Mouse (Mus musculus): Measurements from ENCODE around the gene Met. TPM values are rescaled to one million over a fixed set of nuclear protein-coding genes. Genes with fewer than 3 reads are reported as not detected.

The Met gene
- polyA plus RNA-seq, 1 experiment, result 0.35 TPM

DNA sequence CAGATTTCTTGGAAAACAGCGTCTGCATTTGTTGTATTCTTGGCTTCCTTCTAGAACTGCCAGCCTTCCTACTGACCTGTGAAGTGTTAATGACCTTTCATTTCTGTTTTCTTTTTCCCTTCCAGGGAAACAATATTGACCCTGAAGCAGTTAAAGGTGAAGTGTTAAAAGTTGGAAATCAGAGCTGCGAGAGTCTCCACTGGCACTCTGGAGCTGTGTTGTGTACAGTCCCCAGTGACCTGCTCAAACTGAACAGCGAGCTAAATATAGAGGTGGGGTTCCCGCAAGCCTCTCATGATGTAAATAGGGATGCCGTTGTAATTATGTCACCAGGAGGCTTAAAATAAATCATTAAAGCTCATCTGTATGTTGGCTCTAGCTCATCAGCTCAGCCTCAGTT is 83.2 kb downstream of the Met start:
- TF ChIP-seq CTCF (IDR thresholded peaks at IDR 0.05; ENCODE audit: control insufficient read depth, insufficient read depth, insufficient replicate concordance, low read depth, low read length) (no peak), POLR2A (IDR thresholded peaks at IDR 0.05; ENCODE audit: control insufficient read depth, low read depth, low read length) (no peak)
- Histone ChIP-seq H3K27me3 (ENCODE audit: control insufficient read depth, insufficient read depth, low read length) (no peaks in the 10 kb centered on the region), H3K4me3 (ENCODE audit: control insufficient read depth, low read depth, low read length) (no peak overlapping the region), H3K36me3 (ENCODE audit: control insufficient read depth, insufficient read depth, low read length) (no peaks in the 10 kb centered on the region), H3K4me1 (ENCODE audit: control insufficient read depth, insufficient read depth, low read length) (no peaks in the 10 kb centered on the region), H3K27ac (ENCODE audit: control insufficient read depth, insufficient read depth, low read depth, low read length) (no peak overlapping the region)

GRCm38 (mm10) chr6:17548786-17549185 is 85.2 kb downstream of the Met start:
- H3K4me1 ChIP-seq (ENCODE audit: control insufficient read depth, insufficient read depth, low read length), result no peaks in the 10 kb centered on the region
- no peak overlapping the region for H3K27ac ChIP-seq (ENCODE audit: control insufficient read depth, insufficient read depth, low read depth, low read length)
- no peaks in the 10 kb centered on the region for H3K27me3 ChIP-seq (ENCODE audit: control insufficient read depth, insufficient read depth, low read length)
- H3K36me3 ChIP-seq (ENCODE audit: control insufficient read depth, insufficient read depth, low read length), result no peaks in the 10 kb centered on the region
- no peak overlapping the region for H3K4me3 ChIP-seq (ENCODE audit: control insufficient read depth, low read depth, low read length)
- TF ChIP-seq POLR2A (IDR thresholded peaks at IDR 0.05; ENCODE audit: control insufficient read depth, low read depth, low read length), result no peak
- TF ChIP-seq CTCF (IDR thresholded peaks at IDR 0.05; ENCODE audit: control insufficient read depth, insufficient read depth, insufficient replicate concordance, low read depth, low read length), result no peak

GRCm38 (mm10) chr6:17549645-17550044 is 86.0 kb downstream of the Met start:
- no peak for TF ChIP-seq POLR2A (IDR thresholded peaks at IDR 0.05; ENCODE audit: control insufficient read depth, low read depth, low read length)
- no peak for TF ChIP-seq CTCF (IDR thresholded peaks at IDR 0.05; ENCODE audit: control insufficient read depth, insufficient read depth, insufficient replicate concordance, low read depth, low read length)
- Histone ChIP-seq H3K27me3 (ENCODE audit: control insufficient read depth, insufficient read depth, low read length) (no peaks in the 10 kb centered on the region), H3K36me3 (ENCODE audit: control insufficient read depth, insufficient read depth, low read length) (no peaks in the 10 kb centered on the region), H3K4me3 (ENCODE audit: control insufficient read depth, low read depth, low read length) (no peak overlapping the region), H3K27ac (ENCODE audit: control insufficient read depth, insufficient read depth, low read depth, low read length) (no peak overlapping the region), H3K4me1 (ENCODE audit: control insufficient read depth, insufficient read depth, low read length) (no peaks in the 10 kb centered on the region)

DNA sequence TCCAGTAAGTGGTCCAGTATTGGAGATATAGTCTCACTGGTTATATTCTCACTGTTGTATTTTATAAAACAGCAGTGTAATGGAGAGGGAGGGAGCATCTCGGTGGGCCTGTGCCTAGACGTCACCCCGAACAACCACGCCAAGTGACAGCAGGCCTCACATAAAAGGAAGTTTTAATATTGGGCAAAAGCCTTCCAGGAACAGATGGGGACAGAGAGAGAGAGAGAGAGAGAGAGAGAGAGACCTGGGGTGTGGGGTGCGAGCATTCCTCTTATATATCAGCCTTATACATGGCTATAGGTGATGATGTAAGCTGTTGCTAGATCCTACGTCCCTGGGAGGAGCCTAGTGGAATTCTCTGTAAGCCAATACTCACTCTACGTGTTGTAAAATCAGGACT is 90.7 kb downstream of the Met start:
- H3K27ac ChIP-seq (ENCODE audit: control insufficient read depth, insufficient read depth, low read depth, low read length), result no peak overlapping the region
- H3K4me1 ChIP-seq (ENCODE audit: control insufficient read depth, insufficient read depth, low read length), result no peaks in the 10 kb centered on the region
- H3K36me3 ChIP-seq (ENCODE audit: control insufficient read depth, insufficient read depth, low read length), result no peaks in the 10 kb centered on the region
- H3K27me3 ChIP-seq (ENCODE audit: control insufficient read depth, insufficient read depth, low read length), result no peaks in the 10 kb centered on the region
- TF ChIP-seq POLR2A (IDR thresholded peaks at IDR 0.05; ENCODE audit: control insufficient read depth, low read depth, low read length) (no peak), CTCF (IDR thresholded peaks at IDR 0.05; ENCODE audit: control insufficient read depth, insufficient read depth, insufficient replicate concordance, low read depth, low read length) (no peak)
- H3K4me3 ChIP-seq (ENCODE audit: control insufficient read depth, low read depth, low read length), result no peak overlapping the region

- Histone ChIP-seq H3K4me3 (ENCODE audit: control insufficient read depth, low read depth, low read length) (no peak overlapping the region), H3K27me3 (ENCODE audit: control insufficient read depth, insufficient read depth, low read length) (no peaks in the 10 kb centered on the region), H3K4me1 (ENCODE audit: control insufficient read depth, insufficient read depth, low read length) (no peaks in the 10 kb centered on the region), H3K27ac (ENCODE audit: control insufficient read depth, insufficient read depth, low read depth, low read length) (no peak overlapping the region), H3K36me3 (ENCODE audit: control insufficient read depth, insufficient read depth, low read length) (no peaks in the 10 kb centered on the region)
- no peak for TF ChIP-seq POLR2A (IDR thresholded peaks at IDR 0.05; ENCODE audit: control insufficient read depth, low read depth, low read length)
- TF ChIP-seq CTCF (IDR thresholded peaks at IDR 0.05; ENCODE audit: control insufficient read depth, insufficient read depth, insufficient replicate concordance, low read depth, low read length), result no peak
Observed at GRCm38 (mm10) chr6:17554757-17555156, 91.2 kb downstream of the Met start.

DNA sequence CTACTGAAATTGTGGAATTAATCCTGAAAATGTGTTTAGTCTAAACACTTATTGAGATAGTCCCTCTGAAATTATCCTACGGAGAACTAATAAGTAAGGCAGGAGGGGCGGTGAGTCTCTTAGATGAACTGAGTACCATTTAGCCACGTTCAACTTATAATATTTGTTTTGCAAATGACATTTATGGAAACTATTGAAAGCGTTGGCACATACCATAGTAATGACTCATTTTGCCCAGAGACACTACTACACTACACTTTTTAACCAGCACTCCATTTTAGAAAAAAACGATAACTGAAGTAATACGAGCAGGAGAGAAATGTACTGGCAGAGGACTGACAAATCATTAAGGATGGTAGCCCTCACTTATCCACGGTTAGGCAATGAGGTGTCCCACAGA is 92.1 kb downstream of the Met start:
- Histone ChIP-seq H3K4me3 (ENCODE audit: control insufficient read depth, low read depth, low read length) (no peak overlapping the region), H3K27me3 (ENCODE audit: control insufficient read depth, insufficient read depth, low read length) (no peaks in the 10 kb centered on the region), H3K4me1 (ENCODE audit: control insufficient read depth, insufficient read depth, low read length) (no peaks in the 10 kb centered on the region), H3K36me3 (ENCODE audit: control insufficient read depth, insufficient read depth, low read length) (no peaks in the 10 kb centered on the region), H3K27ac (ENCODE audit: control insufficient read depth, insufficient read depth, low read depth, low read length) (no peak overlapping the region)
- no peak for TF ChIP-seq CTCF (IDR thresholded peaks at IDR 0.05; ENCODE audit: control insufficient read depth, insufficient read depth, insufficient replicate concordance, low read depth, low read length)
- no peak for TF ChIP-seq POLR2A (IDR thresholded peaks at IDR 0.05; ENCODE audit: control insufficient read depth, low read depth, low read length)

DNA sequence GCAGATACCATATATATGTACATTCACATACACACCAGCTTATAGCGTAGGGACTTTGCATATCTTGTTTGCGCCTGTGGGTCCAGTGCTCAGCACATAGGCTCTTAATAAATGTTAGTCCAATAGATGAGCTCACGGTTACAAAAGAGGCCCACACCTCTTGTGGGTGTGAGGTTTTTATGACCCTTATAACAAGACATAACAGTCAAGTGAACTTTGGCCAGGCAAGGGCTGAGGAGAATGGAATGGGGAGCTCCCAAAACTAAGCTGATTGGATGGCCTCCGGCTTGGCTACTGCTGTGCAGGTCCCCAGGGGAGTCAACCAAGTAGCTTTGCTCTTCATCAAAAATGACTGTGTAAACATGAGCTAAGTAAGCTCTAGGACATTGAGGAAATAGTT is 96.1 kb downstream of the Met start:
- H3K36me3 ChIP-seq (ENCODE audit: control insufficient read depth, insufficient read depth, low read length), result no peaks in the 10 kb centered on the region
- no peaks in the 10 kb centered on the region for H3K27me3 ChIP-seq (ENCODE audit: control insufficient read depth, insufficient read depth, low read length)
- no peak overlapping the region for H3K27ac ChIP-seq (ENCODE audit: control insufficient read depth, insufficient read depth, low read depth, low read length)
- TF ChIP-seq POLR2A (IDR thresholded peaks at IDR 0.05; ENCODE audit: control insufficient read depth, low read depth, low read length) (no peak), CTCF (IDR thresholded peaks at IDR 0.05; ENCODE audit: control insufficient read depth, insufficient read depth, insufficient replicate concordance, low read depth, low read length) (no peak)
- no peaks in the 10 kb centered on the region for H3K4me1 ChIP-seq (ENCODE audit: control insufficient read depth, insufficient read depth, low read length)
- no peak overlapping the region for H3K4me3 ChIP-seq (ENCODE audit: control insufficient read depth, low read depth, low read length)

- Histone ChIP-seq H3K36me3 (ENCODE audit: control insufficient read depth, insufficient read depth, low read length) (no peaks in the 10 kb centered on the region), H3K27me3 (ENCODE audit: control insufficient read depth, insufficient read depth, low read length) (no peaks in the 10 kb centered on the region), H3K4me3 (ENCODE audit: control insufficient read depth, low read depth, low read length) (no peak overlapping the region), H3K4me1 (ENCODE audit: control insufficient read depth, insufficient read depth, low read length) (no peaks in the 10 kb centered on the region), H3K27ac (ENCODE audit: control insufficient read depth, insufficient read depth, low read depth, low read length) (no peak overlapping the region)
- TF ChIP-seq POLR2A (IDR thresholded peaks at IDR 0.05; ENCODE audit: control insufficient read depth, low read depth, low read length) (no peak), CTCF (IDR thresholded peaks at IDR 0.05; ENCODE audit: control insufficient read depth, insufficient read depth, insufficient replicate concordance, low read depth, low read length) (no peak)
Observed at GRCm38 (mm10) chr6:17561347-17561746, 97.7 kb downstream of the Met start.

Measured in testis, adult 2 months (tissue).